Mouse (Mus musculus): ENCODE measurements around the gene Mylk. TPM values are rescaled to one million over a fixed set of nuclear protein-coding genes. Genes with fewer than 3 reads are reported as not detected.

Gene Mylk
- total and polyA plus RNA-seq, 3 experiments, result 0.04 to 0.10 TPM; not detected in 1

DNA sequence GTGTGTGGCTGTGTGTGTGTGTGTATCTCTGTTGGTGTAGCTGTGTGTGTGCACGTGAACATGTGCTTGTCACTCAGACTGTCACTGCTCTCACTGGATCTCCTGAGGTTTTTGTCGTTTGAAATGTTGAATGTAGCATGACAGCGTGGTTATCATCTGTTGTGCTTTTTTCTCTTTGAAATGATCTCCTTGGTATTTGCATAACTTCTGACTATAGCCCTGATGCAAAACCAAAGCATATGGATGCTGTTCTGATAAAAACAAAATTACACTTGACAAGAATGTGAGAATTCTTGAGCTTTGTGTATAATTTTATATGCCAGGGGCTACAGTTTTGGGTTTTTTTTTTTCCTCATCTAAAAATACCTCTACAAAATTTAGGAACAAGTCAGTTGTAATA lies 254.0 kb downstream of the Mylk start:
- H3K9me3 ChIP-seq (replicated peaks; ENCODE audit: low read length), result no peaks in the 10 kb centered on the region
- dilution Hi-C loops (cut with MboI; ENCODE audit: extremely low pct_ligation_motif_present, extremely low pct_unique_long_range_greater_than_20kb, low sequenced_read_pairs), result no loop called here
- H3K4me3 ChIP-seq (replicated peaks in 1 of 3; ENCODE audit: low read depth in 2 of 3, low read length in 2 of 3, poor library complexity in 1 of 3), result no peak overlapping the region
- no peaks in the 10 kb centered on the region for H3K36me3 ChIP-seq (replicated peaks in 1 of 2; ENCODE audit: control insufficient read depth in 1 of 2, insufficient read depth in 1 of 2, low read length in 1 of 2)
- TF ChIP-seq MAZ (IDR thresholded peaks at IDR 0.05; ENCODE audit: low read depth, low read length) (no peak), TBP (conservative IDR thresholded peaks at IDR 0.05; ENCODE audit: low read depth, low read length) (no peak), JUND (conservative IDR thresholded peaks at IDR 0.05; ENCODE audit: low read depth, low read length) (no peak), KAT2A (IDR thresholded peaks at IDR 0.05; ENCODE audit: insufficient replicate concordance, low read length) (no peak), MYC (IDR thresholded peaks at IDR 0.05; ENCODE audit: low read depth, low read length) (no peak), NRF1 (IDR thresholded peaks at IDR 0.05; ENCODE audit: low read depth, low read length) (no peak), ELF1 (IDR thresholded peaks at IDR 0.05; ENCODE audit: low read depth, low read length) (no peak), CTCF (conservative IDR thresholded peaks at IDR 0.05 in 1 of 2, IDR thresholded peaks at IDR 0.05 in 1 of 2; ENCODE audit: low read depth in 2 of 2, low read length in 2 of 2) (no peak), IRF4 (IDR thresholded peaks at IDR 0.05; ENCODE audit: low read depth, low read length) (no peak), ZC3H11A (IDR thresholded peaks at IDR 0.05; ENCODE audit: low read depth, low read length) (no peak), MXI1 (IDR thresholded peaks at IDR 0.05; ENCODE audit: low read depth, low read length) (no peak), ZKSCAN1 (IDR thresholded peaks at IDR 0.05; ENCODE audit: borderline replicate concordance, low read depth, low read length) (no peak)
- in situ Hi-C loops (cut with MboI; ENCODE audit: low pct_ligation_motif_present, low pct_unique_long_range_greater_than_20kb, low sequenced_read_pairs), result no loop called here
- no peak overlapping the region for H3K4me2 ChIP-seq (ENCODE audit: insufficient read depth, low read depth, poor library complexity, severe bottlenecking)
- H3K9ac ChIP-seq (ENCODE audit: insufficient read depth, low read depth), result no peak overlapping the region
- no peak for DNase-seq (ENCODE audit: extremely low read depth)
- H3K79me2 ChIP-seq (replicated peaks; ENCODE audit: control insufficient read depth, extremely low read depth, insufficient read depth, poor library complexity, severe bottlenecking), result no peaks in the 10 kb centered on the region
- H3K27ac ChIP-seq (ENCODE audit: insufficient read depth, low read depth), result no peak overlapping the region
- H3K4me1 ChIP-seq (ENCODE audit: control insufficient read depth in 1 of 2, insufficient read depth in 2 of 2), result peaks cover 19% of the 10 kb centered on the region in 2 experiments
- peaks cover 19% of the 10 kb centered on the region for H3K27me3 ChIP-seq (replicated peaks)

DNA sequence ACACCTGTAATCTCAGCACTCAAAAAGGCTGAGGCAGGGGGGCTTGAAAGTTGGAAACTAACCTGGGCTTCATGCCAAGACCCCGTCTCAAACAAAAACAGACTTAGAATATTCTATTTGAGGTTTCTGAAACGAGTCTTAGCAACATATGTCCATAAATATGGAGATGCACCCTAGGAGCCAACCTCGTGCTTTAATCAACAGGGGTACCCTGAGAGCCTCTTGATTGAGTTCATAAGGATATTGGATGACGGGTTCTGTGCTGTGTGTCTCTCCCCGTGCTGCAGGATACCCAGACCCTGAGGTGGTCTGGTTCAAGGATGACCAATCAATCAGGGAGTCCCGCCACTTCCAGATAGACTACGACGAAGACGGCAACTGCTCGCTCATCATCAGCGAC lies 255.0 kb downstream of the Mylk start:
- dilution Hi-C loops (cut with MboI; ENCODE audit: extremely low pct_ligation_motif_present, extremely low pct_unique_long_range_greater_than_20kb, low sequenced_read_pairs) (no loop called here), in situ Hi-C loops (cut with MboI; ENCODE audit: low pct_ligation_motif_present, low pct_unique_long_range_greater_than_20kb, low sequenced_read_pairs) (no loop called here)
- no peak overlapping the region for H3K4me3 ChIP-seq (replicated peaks in 1 of 3; ENCODE audit: low read depth in 2 of 3, low read length in 2 of 3, poor library complexity in 1 of 3)
- TF ChIP-seq RCOR1 (conservative IDR thresholded peaks at IDR 0.05; ENCODE audit: low read depth, low read length) (no peak), POLR2AphosphoS2 (IDR thresholded peaks at IDR 0.05; ENCODE audit: low read depth, low read length) (no peak), NRF1 (IDR thresholded peaks at IDR 0.05; ENCODE audit: low read depth, low read length) (no peak), GABPA (IDR thresholded peaks at IDR 0.05; ENCODE audit: insufficient replicate concordance, low read depth, low read length) (no peak), ZKSCAN1 (IDR thresholded peaks at IDR 0.05; ENCODE audit: borderline replicate concordance, low read depth, low read length) (no peak), NELFE (IDR thresholded peaks at IDR 0.05; ENCODE audit: low read depth, low read length) (no peak), MXI1 (IDR thresholded peaks at IDR 0.05; ENCODE audit: low read depth, low read length) (no peak), JUN (IDR thresholded peaks at IDR 0.05; ENCODE audit: insufficient read depth, low read depth, low read length) (no peak), CHD2 (IDR thresholded peaks at IDR 0.05; ENCODE audit: low read length) (no peak), MEF2A (IDR thresholded peaks at IDR 0.05; ENCODE audit: borderline replicate concordance, low read depth, low read length) (no peak), EP300 (IDR thresholded peaks at IDR 0.05; ENCODE audit: low read length) (no peak), KAT2A (IDR thresholded peaks at IDR 0.05; ENCODE audit: insufficient replicate concordance, low read length) (no peak), ZC3H11A (IDR thresholded peaks at IDR 0.05; ENCODE audit: low read depth, low read length) (no peak), SMC3 (IDR thresholded peaks at IDR 0.05; ENCODE audit: low read depth, low read length) (no peak), USF1 (IDR thresholded peaks at IDR 0.05; ENCODE audit: low read depth, low read length) (no peak), SIN3A (IDR thresholded peaks at IDR 0.05; ENCODE audit: low read length) (no peak), MAZ (IDR thresholded peaks at IDR 0.05; ENCODE audit: low read depth, low read length) (no peak), MAX (IDR thresholded peaks at IDR 0.05; ENCODE audit: low read length) (no peak)
- peaks cover 10% of the 10 kb centered on the region for H3K27me3 ChIP-seq (replicated peaks)
- H3K4me2 ChIP-seq (ENCODE audit: insufficient read depth, low read depth, poor library complexity, severe bottlenecking), result no peak overlapping the region
- no peak for DNase-seq (ENCODE audit: extremely low read depth)
- H3K36me3 ChIP-seq (replicated peaks in 1 of 2; ENCODE audit: control insufficient read depth in 1 of 2, insufficient read depth in 1 of 2, low read length in 1 of 2), result no peaks in the 10 kb centered on the region
- H3K79me2 ChIP-seq (replicated peaks; ENCODE audit: control insufficient read depth, extremely low read depth, insufficient read depth, poor library complexity, severe bottlenecking), result no peaks in the 10 kb centered on the region
- no peaks in the 10 kb centered on the region for H3K9me3 ChIP-seq (replicated peaks; ENCODE audit: low read length)
- H3K4me1 ChIP-seq (ENCODE audit: control insufficient read depth in 1 of 2, insufficient read depth in 2 of 2), result peaks cover 19% of the 10 kb centered on the region in 2 experiments
- no peak overlapping the region for H3K27ac ChIP-seq (ENCODE audit: insufficient read depth, low read depth)
- H3K9ac ChIP-seq (ENCODE audit: insufficient read depth, low read depth), result no peak overlapping the region

All from CH12.LX (cell line).